Mouse (Mus musculus): Measurements from ENCODE around the gene Aif1l.

The Aif1l gene

GRCm38 (mm10) chr2:32020229-32020628 is 70.3 kb downstream of the Aif1l start:
- DNase-seq = no peak
